Mouse (Mus musculus) midbrain, embryonic 10.5 days (tissue): ENCODE measurements around the gene Osbpl3. TPM values are rescaled to one million over a fixed set of nuclear protein-coding genes. Genes with fewer than 3 reads are reported as not detected.

Experiments
- DNase-seq: peaks from one replicate; pipeline ENCODE4 v3.0.0-alpha.2; 2017; ENCODE audit warnings: low spot score
- H3K27ac ChIP-seq: fragments of 300-500 bp; sonication (generic); replicated peaks from 2 replicates; pipeline ENCODE4 v1.5.1; 2016; ENCODE audit warnings: mild to moderate bottlenecking
- H3K27me3 ChIP-seq: fragments of 300-500 bp; sonication (generic); 2 replicates; pipeline ENCODE4 v1.6.1; 2016; ENCODE audit warnings: low read depth, mild to moderate bottlenecking; ENCODE audit not compliant: poor library complexity, severe bottlenecking
- H3K36me3 ChIP-seq: fragments of 300-500 bp; sonication (generic); 2 replicates; pipeline ENCODE4 v1.6.1; 2016; ENCODE audit warnings: mild to moderate bottlenecking, moderate library complexity
- H3K4me1 ChIP-seq: fragments of 300-500 bp; sonication (generic); 2 replicates; pipeline ENCODE4 v1.6.1; 2016
- H3K4me3 ChIP-seq: fragments of 300-500 bp; sonication (generic); 2 replicates; pipeline ENCODE4 v1.5.1; 2016; ENCODE audit warnings: mild to moderate bottlenecking, moderate library complexity
- H3K9me3 ChIP-seq: fragments of 300-500 bp; sonication (generic); replicated peaks from 2 replicates; pipeline ENCODE4 v1.6.1; 2016; ENCODE audit warnings: mild to moderate bottlenecking
- WGBS: fragments of 180-500 bp; shearing (Covaris S2); methylation state at CpG from one replicate; pipeline ENCODE4 v1.1.7; 2016; 5-methylcytosine and 5-hydroxymethylcytosine counted together
- polyA plus RNA-seq: library from polyadenylated mRNA; unstranded; fragments of >200 nt; fragmentation: Nextera tagmentation; extraction: Ambion mirVana; gene quantifications from 2 replicates; pipeline ENCODE4 v1.2.1, GENCODE M21; 2016

The Osbpl3 gene
- polyA plus RNA-seq, 1 experiment from 2014 or later = 7.3 TPM

DNA sequence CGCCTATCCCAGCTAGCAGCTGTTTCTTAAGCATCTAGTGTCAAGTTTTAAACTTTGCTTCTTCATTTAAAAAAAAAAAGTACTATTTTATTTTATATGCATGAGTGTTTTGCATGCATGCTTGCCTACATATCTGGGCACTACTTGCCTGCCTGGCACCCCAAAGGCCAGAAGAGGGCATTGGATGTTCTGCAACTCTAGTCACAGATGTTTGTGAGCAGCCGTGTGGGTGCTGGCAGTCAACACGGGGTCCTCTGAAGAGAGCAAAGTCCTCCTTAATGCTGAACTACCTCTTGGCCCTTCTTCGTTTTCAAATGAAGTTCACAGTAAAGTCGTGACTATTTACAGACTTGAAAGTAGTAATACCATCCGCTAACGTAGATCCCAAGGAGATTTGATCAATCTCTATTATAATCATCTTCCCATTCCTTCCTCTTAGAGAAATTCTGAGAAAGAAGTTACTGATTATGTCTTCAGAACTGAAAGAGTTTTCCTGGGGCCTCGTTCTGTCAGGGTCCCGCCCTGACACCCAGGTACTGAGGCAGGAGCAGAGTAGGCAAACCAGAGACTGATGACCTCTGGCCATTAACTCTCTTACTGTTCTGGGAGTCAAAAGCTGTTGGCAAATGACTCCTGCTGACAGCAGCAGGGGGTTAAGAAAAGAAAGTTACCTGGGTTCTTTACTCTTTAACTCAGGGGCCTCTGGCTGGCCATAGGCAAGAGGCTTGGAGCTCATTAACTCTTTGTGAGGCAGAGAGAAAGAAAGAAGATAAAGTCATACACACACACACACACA, 8.9 kb upstream of the Osbpl3 start:
- no peaks in the 10 kb centered on the region; the same call in 1 of the 2 replicates for H3K4me1 ChIP-seq
- no peaks in the 10 kb centered on the region for H3K9me3 ChIP-seq
- no peaks in the 10 kb centered on the region for H3K27me3 ChIP-seq
- H3K27ac ChIP-seq = no peak overlapping the region
- no peak for DNase-seq
- WGBS = 87% methylated on average over 9 of the region's 9 CpGs
- no peaks in the 10 kb centered on the region for H3K36me3 ChIP-seq
- H3K4me3 ChIP-seq = no peak overlapping the region

DNA sequence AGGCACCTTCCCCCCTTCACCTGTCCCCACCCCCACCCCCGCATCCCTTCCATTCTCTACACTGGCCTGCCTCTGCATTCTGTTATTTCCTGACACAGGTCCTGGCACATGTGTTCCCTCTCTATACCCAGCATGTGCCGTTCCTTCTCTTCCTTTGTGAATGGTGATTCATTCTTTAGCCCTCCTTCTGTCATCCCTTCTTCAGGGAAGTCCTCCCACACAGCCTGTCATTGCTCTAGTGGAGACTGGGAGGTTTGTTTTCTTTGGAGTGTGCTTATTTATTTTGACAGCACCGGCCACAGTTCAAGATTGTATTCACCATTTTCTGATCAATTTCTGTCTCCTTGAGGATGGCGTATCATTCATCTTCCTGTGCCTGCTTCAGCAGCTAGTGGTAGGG, 6.0 kb upstream of the Osbpl3 start:
- Histone ChIP-seq H3K36me3 (no peaks in the 10 kb centered on the region), H3K4me3 (no peak overlapping the region), H3K27ac (no peak overlapping the region), H3K9me3 (no peaks in the 10 kb centered on the region), H3K4me1 (no peaks in the 10 kb centered on the region), H3K27me3 (0 out of 2 replicates have a peak, but pooled peaks cover 6% of the 10 kb centered on the region)
- no peak for DNase-seq
- 79% methylated on average over 4 of the region's 4 CpGs for WGBS

DNA sequence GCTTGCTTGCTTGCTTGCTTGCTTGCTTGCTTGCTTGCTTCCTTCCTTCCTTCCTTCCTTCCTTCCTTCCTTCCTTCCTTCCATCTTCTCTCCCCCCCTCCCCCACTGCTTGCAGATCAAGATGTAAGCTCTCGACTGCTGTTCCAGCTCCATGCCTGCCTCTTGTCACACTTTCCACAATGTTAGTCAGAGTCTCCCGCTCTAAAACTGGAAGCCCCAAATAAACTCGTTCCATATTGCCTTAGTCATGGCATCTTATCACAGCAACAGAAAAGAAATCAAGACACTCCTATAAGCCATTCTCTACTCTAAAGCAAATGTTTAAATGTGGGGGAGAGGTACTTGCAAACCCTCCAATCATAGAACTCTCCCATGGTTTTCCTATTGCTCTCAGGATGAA, 5.6 kb upstream of the Osbpl3 start:
- WGBS = 92% methylated on average over 3 of the region's 3 CpGs
- Histone ChIP-seq H3K4me3 (no peak overlapping the region), H3K9me3 (no peaks in the 10 kb centered on the region), H3K4me1 (peaks cover 4% of the 10 kb centered on the region), H3K36me3 (no peaks in the 10 kb centered on the region), H3K27ac (no peak overlapping the region), H3K27me3 (0 out of 2 replicates have a peak, but pooled peaks cover 7% of the 10 kb centered on the region)
- no peak for DNase-seq

DNA sequence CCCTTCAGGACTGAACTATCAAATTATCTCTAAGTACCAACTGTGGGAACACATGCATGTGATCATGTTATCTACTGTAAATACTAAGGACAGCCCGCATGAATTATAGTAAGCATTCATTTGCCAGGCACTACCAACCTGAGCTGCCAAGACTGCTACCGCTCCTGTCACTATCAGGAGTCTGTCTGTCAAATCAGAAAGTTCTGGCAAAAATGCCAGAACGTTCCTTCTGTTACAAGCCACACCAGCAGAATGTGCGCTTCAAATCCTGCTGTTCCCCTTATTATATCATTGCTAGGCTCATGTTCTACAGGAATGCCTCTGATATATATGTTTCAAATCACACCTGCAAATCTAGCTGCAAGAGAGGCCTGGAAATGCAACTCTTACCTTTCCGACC, 4.6 kb upstream of the Osbpl3 start:
- 0 out of 2 replicates have a peak, but pooled peaks cover 7% of the 10 kb centered on the region for H3K27me3 ChIP-seq
- no peak for DNase-seq
- no peak overlapping the region for H3K27ac ChIP-seq
- WGBS = 93% methylated on average over 5 of the region's 5 CpGs
- no peaks in the 10 kb centered on the region for H3K9me3 ChIP-seq
- H3K4me3 ChIP-seq = no peak overlapping the region
- no peaks in the 10 kb centered on the region for H3K36me3 ChIP-seq
- peaks cover 7% of the 10 kb centered on the region for H3K4me1 ChIP-seq

DNA sequence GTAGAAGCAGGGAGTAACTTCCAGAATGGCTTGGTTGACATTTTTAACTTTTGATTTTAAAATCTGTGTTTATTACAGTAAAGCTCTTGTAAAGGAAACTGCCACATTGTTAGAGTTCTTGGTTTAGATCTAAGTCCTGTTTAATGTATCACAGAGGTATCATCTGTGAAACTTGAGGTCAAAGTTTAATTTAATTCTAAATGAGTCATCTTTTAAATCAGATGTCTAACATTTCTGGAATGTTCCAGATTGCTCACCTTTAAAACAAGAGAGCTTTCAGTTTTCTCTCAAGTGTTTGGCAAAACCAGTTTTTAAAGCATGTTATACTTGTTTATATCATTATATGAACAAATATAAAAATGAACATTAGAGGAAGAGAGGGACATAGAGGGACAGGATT, 4.2 kb upstream of the Osbpl3 start:
- Histone ChIP-seq H3K9me3 (no peaks in the 10 kb centered on the region), H3K4me3 (no peak overlapping the region), H3K27me3 (0 out of 2 replicates have a peak, but pooled peaks cover 7% of the 10 kb centered on the region), H3K27ac (no peak overlapping the region), H3K4me1 (peaks cover 10% of the 10 kb centered on the region), H3K36me3 (no peaks in the 10 kb centered on the region)
- DNase-seq = no peak

DNA sequence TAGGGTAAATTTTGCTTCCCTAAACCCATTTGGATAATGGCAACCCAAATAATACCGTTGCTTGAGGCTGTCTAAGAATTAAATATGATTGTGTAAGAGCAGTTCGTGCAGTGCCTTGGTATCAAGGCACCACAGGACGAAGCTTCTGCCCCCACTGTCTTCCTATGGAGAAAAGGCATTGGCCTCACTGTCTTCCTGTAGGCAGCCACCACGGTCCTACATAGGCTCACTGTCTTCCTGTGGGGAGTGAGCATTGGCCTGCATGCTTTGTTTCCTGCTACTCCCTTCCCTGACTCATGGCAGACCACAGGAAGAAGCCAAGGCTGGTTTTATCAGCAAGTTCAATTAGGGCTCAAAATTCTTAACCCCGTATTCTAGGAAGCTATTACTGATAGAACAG, 3.3 kb upstream of the Osbpl3 start:
- no peak for DNase-seq
- Histone ChIP-seq H3K36me3 (no peaks in the 10 kb centered on the region), H3K27ac (no peak overlapping the region), H3K4me1 (peaks cover 20% of the 10 kb centered on the region), H3K4me3 (no peak overlapping the region), H3K27me3 (peaks cover 17% of the 10 kb centered on the region), H3K9me3 (no peaks in the 10 kb centered on the region)
- WGBS = 83% methylated on average over 5 of the region's 5 CpGs

DNA sequence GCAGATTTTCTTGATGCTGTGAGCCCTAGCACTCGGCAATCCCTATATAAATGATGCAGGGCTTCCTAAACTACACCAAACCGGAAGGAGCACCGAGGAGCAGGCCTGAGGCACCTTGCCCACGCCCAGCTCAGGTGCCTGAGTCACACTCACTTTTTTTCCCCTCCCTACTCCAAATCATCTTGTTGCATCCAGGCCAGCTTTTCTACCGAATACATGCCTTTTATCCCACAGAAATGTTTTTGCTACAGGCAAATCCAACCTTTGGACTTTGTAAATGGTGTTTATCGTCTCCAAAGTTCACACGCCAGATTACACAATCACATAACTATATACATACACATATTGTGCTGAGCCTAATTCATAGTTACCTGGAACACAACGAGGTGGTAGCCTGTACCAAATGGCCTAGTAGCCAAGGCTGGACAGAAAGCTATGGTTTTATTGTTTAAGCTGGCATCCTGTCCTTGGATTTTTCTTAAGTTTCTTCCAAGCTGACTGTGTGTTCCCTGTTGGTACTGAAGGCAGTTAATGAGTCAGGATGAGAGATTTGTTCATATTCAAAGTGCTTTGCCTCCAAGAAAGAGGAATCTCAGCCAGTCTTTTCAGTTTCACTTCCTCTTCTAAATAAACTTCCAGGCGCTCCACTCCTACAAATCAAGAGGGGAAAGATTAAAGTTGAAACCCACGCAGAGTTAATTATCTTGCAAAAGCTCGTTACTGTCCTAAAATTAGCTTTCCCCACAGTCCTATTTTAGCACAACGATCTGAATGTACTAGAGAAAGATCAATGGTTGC, 1.7 kb upstream of the Osbpl3 start:
- H3K36me3 ChIP-seq = no peaks in the 10 kb centered on the region
- peaks cover 29% of the 10 kb centered on the region for H3K4me1 ChIP-seq
- no peak overlapping the region for H3K27ac ChIP-seq
- DNase-seq = no peak
- H3K9me3 ChIP-seq = no peaks in the 10 kb centered on the region
- no peak overlapping the region for H3K4me3 ChIP-seq
- 88% methylated on average over 12 of the region's 12 CpGs for WGBS
- H3K27me3 ChIP-seq = peaks cover 28% of the 10 kb centered on the region

DNA sequence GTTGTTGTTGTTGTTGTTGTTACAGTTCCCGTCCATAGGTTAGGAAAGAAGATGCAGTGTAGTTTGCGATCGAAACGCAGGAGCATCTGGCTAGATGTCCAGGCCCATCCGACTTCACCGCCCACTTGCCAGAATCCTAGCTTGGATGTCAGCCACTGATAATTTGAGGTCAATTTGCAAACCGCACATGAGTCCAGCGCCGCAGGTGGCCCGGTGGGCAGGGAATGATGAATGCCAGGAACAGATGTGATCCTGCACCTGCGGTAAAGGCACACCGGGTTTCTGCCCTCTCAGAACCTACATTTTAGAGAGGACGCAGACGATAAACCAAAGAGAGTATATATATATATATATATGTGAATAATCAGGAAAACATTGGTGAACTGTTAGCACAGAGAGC, 705 bp upstream of the Osbpl3 start:
- no peaks in the 10 kb centered on the region for H3K9me3 ChIP-seq
- H3K4me3 ChIP-seq = peak overlapping the region; percentile 83
- H3K27me3 ChIP-seq = peaks cover 28% of the 10 kb centered on the region
- H3K4me1 ChIP-seq = peaks cover 29% of the 10 kb centered on the region
- DNase-seq = no peak
- no peaks in the 10 kb centered on the region for H3K36me3 ChIP-seq
- 75% methylated on average over 14 of the region's 14 CpGs for WGBS
- H3K27ac ChIP-seq = no peak overlapping the region

DNA sequence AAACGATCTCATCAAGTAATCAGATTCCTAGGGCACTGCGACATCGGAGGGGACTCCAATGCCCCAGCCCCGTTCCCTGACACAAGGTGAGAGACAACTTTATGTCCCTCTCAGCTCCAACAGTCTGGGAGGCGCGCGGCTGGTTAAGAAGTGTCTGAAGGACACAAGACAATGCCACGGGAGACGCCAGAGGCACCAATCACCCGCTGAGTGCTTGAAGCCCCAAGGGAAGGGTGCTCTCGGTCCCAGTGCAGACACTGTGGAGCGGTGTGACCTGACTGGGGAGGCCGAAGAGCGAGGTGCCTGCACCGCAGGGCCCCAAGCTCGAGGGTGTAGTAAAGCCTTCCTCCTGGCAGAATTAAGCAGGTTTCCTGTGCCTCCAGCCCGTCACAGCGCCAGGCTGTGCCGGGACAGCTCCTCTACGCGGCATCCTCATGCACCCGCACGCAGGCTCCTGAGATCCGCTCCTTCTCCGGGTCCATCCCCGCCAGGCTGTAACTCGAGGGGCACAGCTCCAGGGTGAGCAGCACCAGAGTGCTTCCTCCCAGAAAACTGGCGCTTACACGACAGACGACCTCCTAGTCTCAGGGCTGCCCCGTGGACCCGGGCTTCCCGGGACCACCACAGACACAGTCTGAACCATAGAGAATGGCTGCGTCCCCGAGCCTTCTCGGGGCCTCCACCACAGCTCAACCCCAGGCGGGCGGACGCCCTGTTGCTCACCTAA, 736 bp downstream of the Osbpl3 start:
- Histone ChIP-seq H3K9me3 (no peaks in the 10 kb centered on the region), H3K27ac (peak overlapping the region; percentile 86), H3K36me3 (no peaks in the 10 kb centered on the region), H3K4me3 (peak overlapping the region; percentile 83), H3K4me1 (peaks cover 29% of the 10 kb centered on the region), H3K27me3 (peaks cover 28% of the 10 kb centered on the region)
- no peak for DNase-seq
- WGBS = 1% methylated on average over 39 of the region's 39 CpGs

DNA sequence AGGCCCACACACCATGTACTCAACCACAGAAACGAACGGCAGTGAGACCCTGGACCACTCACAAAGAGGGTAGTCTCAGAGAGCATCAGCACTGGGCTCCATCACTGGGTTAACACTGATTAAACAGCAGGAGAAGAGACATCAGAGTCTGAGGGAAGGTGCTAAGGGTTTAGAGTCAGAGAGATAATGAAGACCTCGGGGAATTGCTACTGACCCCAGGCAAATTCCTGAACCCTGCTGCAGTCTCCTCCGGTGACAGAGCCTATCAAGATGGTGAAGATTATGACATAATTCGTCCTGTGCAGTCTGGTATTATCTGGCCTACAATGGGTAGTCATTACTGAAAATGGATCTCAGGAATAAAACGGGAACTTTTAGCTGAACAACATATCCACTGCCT, 2.4 kb downstream of the Osbpl3 start:
- no peak for DNase-seq
- 62% methylated on average over 6 of the region's 6 CpGs for WGBS
- no peak overlapping the region for H3K27ac ChIP-seq
- no peaks in the 10 kb centered on the region for H3K9me3 ChIP-seq
- H3K4me1 ChIP-seq = peaks cover 29% of the 10 kb centered on the region
- no peaks in the 10 kb centered on the region for H3K36me3 ChIP-seq
- H3K4me3 ChIP-seq = no peak overlapping the region
- peaks cover 28% of the 10 kb centered on the region for H3K27me3 ChIP-seq

DNA sequence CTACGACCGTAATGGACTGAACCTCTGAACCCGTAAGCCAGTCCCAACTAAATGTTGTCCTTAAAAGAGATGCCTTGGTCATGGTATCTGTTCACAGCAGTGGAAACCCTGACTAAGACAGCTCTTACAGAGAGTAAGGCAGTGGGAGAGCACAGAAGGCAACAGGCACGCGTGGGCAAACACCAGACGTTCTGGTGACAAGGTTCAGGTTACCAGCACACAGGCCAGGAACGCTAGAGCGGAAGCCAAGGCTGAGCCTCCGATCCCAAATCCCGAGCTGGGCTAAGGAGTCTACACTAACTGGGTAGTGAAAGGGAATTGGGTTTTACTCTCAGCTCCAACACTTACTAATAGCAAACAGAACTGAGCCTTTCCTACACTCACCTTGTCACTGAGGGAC, 3.8 kb downstream of the Osbpl3 start:
- Histone ChIP-seq H3K27me3 (peaks cover 23% of the 10 kb centered on the region), H3K4me3 (no peak overlapping the region), H3K9me3 (no peaks in the 10 kb centered on the region), H3K36me3 (no peaks in the 10 kb centered on the region), H3K4me1 (peaks cover 29% of the 10 kb centered on the region), H3K27ac (no peak overlapping the region)
- no peak for DNase-seq
- 93% methylated on average over 10 of the region's 10 CpGs for WGBS

DNA sequence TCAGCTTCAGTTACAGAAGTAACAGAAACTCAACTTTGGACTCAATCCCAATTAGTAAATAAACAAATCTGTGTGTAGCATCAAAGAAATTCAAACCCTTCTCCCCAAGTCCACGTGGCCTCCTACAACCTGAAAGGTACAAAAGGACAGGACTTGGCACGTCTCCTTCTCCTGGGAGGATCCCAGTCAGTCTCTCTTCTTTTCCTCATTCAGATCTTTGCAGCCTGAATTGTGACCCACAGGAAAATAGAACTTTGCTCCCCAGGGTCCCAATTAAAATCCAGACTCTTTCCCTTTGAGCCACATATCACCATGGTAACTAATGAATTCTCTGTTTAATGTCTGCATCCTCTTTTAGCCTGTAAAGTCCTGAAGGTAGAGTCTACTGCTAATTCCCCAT, 10.4 kb downstream of the Osbpl3 start:
- Histone ChIP-seq H3K9me3 (0 out of 2 replicates have a peak, but pooled peaks cover 4% of the 10 kb centered on the region), H3K4me3 (no peak overlapping the region), H3K4me1 (no peaks in the 10 kb centered on the region), H3K27me3 (no peaks in the 10 kb centered on the region), H3K36me3 (no peaks in the 10 kb centered on the region), H3K27ac (no peak overlapping the region)
- whole genome bisulfite sequencing = 56% methylated on average over 2 of the region's 2 CpGs
- no peak for DNase-seq
